Mouse (Mus musculus) subcutaneous adipose tissue, adult 2 months (tissue): Measurements from ENCODE around the gene Lamp1. TPM values are rescaled to one million over a fixed set of nuclear protein-coding genes. Genes with fewer than 3 reads are reported as not detected.

Source experiments
- polyA plus RNA-seq: library from polyadenylated mRNA; depleted of rRNA; stranded (reverse); fragments of >200 nt; gene quantifications from 2 replicates; pipeline ENCODE4 v1.2.3, GENCODE M21; 2012; ENCODE audit warnings: low replicate concordance; rRNA removed

Gene Lamp1
- 858 and 871 TPM in 2 replicates for polyA plus RNA-seq

DNA sequence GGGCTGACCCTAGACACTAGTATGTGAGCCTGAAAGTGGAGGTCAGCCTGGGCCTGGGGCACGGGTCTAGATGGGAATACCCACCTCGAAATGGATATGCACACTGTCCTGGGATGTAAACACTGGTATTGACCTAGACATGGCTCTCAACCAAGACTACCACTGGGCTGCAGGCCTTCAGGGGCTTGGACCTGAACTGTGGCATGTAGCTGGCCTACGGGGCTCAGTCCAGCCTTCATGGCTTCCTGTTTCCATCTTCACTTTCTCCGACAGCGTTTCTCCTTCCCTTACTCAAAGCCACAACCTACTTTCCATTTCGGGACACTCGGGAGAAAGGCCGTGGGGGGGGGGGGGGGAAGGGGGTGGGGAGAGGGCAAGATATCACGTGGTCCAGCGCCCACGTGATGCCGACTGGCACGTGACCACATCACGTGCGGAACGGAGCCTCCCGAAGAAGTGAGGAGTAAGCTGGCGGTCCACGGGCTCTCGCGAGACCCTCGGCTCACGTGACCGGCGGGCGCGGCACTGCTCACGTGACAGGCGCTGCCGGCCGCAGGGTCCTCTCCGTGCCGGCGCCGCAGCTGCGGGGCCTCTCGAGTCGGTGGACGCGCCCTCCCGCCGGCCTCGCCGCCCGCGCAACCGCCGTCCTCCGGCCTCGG, at the start of gene Lamp1:
TSS of gene Lamp1 (plus strand) at position 444 of the 659 bp plus-strand sequence.

DNA sequence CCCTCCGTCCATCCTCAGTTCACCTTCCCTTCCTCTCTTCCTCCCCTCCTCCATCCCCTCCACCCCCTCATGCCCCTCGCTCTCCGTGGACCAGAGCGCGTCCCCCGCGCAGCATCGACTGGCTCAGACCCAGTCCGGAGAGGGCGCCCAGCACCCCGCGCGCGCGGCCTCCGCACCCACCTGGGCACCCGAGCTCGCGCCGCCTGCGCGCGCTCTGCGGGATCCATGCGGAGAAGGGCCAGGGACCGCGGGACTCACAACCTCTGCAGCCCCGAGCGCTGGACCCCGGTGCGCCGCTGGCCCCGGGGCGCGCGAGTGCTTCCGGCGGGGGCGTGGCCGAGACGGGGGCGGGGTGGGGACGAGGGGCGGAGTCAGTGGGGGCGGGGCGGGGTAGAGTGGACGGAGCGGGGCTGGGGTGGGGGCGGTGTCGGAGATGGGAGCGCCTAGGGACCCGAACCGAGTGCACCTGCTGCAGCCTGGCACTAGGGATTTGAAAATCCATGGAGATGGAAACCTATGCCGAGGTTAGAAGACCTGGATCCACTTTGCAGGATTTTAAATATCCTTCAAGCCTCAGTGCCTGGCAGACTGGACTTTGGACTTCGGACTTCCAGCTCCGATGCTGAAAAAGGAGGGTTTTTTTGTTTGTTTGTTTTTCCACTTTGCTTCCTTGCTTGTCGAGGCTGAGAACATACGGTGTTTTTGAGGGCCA, 41.5 kb downstream of the Lamp1 start, which contains the start of gene Grtp1:
TSS of gene Grtp1 (minus strand) at position 320 of the 712 bp plus-strand sequence.

Other genes with a start within 250 kb of the Lamp1 start
- 0.23 and 1.7 TPM in 2 replicates for gene F7, start 133.1 kb upstream of the Lamp1 start, polyA plus RNA-seq
- 0.73 and 2.3 TPM in 2 replicates for gene F10, start 121.9 kb upstream of the Lamp1 start, polyA plus RNA-seq
- gene Proz, start 98.2 kb upstream of the Lamp1 start, polyA plus RNA-seq, result 0.04 and 0.14 TPM in 2 replicates
- gene Pcid2, start 53.7 kb upstream of the Lamp1 start, polyA plus RNA-seq, result 23.3 and 28.9 TPM in 2 replicates
- gene Cul4a, start 53.5 kb upstream of the Lamp1 start, polyA plus RNA-seq, result 48.4 and 62.7 TPM in 2 replicates
- gene Grtp1, start 41.5 kb downstream of the Lamp1 start, polyA plus RNA-seq, result 15.5 and 25.4 TPM in 2 replicates
- 0.41 and 1.9 TPM in 2 replicates for gene Adprhl1, start 95.0 kb downstream of the Lamp1 start, polyA plus RNA-seq
- gene Dcun1d2, start 129.0 kb downstream of the Lamp1 start, polyA plus RNA-seq, result 26.4 and 33.3 TPM in 2 replicates
- gene Tmco3, start 129.0 kb downstream of the Lamp1 start, polyA plus RNA-seq, result 41.9 and 43.8 TPM in 2 replicates
- gene Tfdp1, start 179.6 kb downstream of the Lamp1 start, polyA plus RNA-seq, result 42.8 and 94.6 TPM in 2 replicates
- gene Atp4b, start 237.7 kb downstream of the Lamp1 start, polyA plus RNA-seq, result 1.2 and 2.8 TPM in 2 replicates
- 0.03 and 0.04 TPM in 2 replicates for gene Grk1, start 245.9 kb downstream of the Lamp1 start, polyA plus RNA-seq